Mouse (Mus musculus): ENCODE data around the gene Klf5. TPM values are rescaled to one million over a fixed set of nuclear protein-coding genes. Genes with fewer than 3 reads are reported as not detected.
A peak's percentile ranks its signal among the peaks of the same experiment; 100 is the strongest.

Gene Klf5
- total and polyA plus RNA-seq, 3 experiments: 0.69 to 3.9 TPM; not detected in 1

GRCm38 (mm10) chr14:99306410-99306809, 7.9 kb downstream of the Klf5 start (continued):
- TF ChIP-seq RCOR1 (IDR thresholded peaks at IDR 0.05; ENCODE audit: low read depth, low read length) (peak; percentile 60), BHLHE40 (IDR thresholded peaks at IDR 0.05; ENCODE audit: borderline replicate concordance, low read depth, low read length) (0 out of 2 replicates have a peak, but pooled peaks have one; percentile 22), TAL1 (IDR thresholded peaks at IDR 0.05; ENCODE audit: low read length) (no peak)

GRCm38 (mm10) chr14:99309606-99310005, 11.1 kb downstream of the Klf5 start:
- no peak for DNase-seq (ENCODE audit: low read depth, low spot score)
- TF ChIP-seq ZMIZ1 (IDR thresholded peaks at IDR 0.05; ENCODE audit: low read depth, low read length) (no peak), POLR2AphosphoS2 (IDR thresholded peaks at IDR 0.05; ENCODE audit: low read length) (no peak), CTCF (IDR thresholded peaks at IDR 0.05 in 2 of 3, conservative IDR thresholded peaks at IDR 0.05 in 1 of 3; ENCODE audit: control insufficient read depth in 1 of 3, insufficient read depth in 1 of 3, low read depth in 2 of 3, low read length in 3 of 3, poor library complexity in 1 of 3, severe bottlenecking in 1 of 3) (no peak), TBP (IDR thresholded peaks at IDR 0.05; ENCODE audit: low read depth, low read length) (no peak), ZKSCAN1 (IDR thresholded peaks at IDR 0.05; ENCODE audit: low read depth, low read length) (no peak), MYC (IDR thresholded peaks at IDR 0.05; ENCODE audit: low read depth, low read length) (no peak), KAT2A (conservative IDR thresholded peaks at IDR 0.05; ENCODE audit: low read depth, low read length) (no peak), EP300 (IDR thresholded peaks at IDR 0.05; ENCODE audit: low read depth in 1 of 2, low read length in 2 of 2) (no peak), JUND (IDR thresholded peaks at IDR 0.05; ENCODE audit: low read depth, low read length) (no peak), UBTF (IDR thresholded peaks at IDR 0.05; ENCODE audit: borderline replicate concordance, insufficient read depth, low read depth, low read length) (no peak), GABPA (IDR thresholded peaks at IDR 0.05; ENCODE audit: low read depth, low read length) (no peak), RAD21 (IDR thresholded peaks at IDR 0.05; ENCODE audit: low read depth, low read length) (no peak), ZNF384 (IDR thresholded peaks at IDR 0.05; ENCODE audit: low read depth, low read length) (no peak), ETS1 (IDR thresholded peaks at IDR 0.05; ENCODE audit: low read depth, low read length) (no peak), RCOR1 (IDR thresholded peaks at IDR 0.05; ENCODE audit: low read depth, low read length) (no peak), POLR2AphosphoS5 (IDR thresholded peaks at IDR 0.05; ENCODE audit: borderline replicate concordance, low read depth, low read length) (no peak)
- no peak overlapping the region for H3K9ac ChIP-seq (ENCODE audit: control insufficient read depth, low read depth, low read length, poor library complexity, severe bottlenecking)
- H3K4me1 ChIP-seq (ENCODE audit: control insufficient read depth in 1 of 2, insufficient read depth in 2 of 2, low read length in 2 of 2): peaks cover 4 to 5% of the 10 kb centered on the region in 2 experiments
- H3K36me3 ChIP-seq (ENCODE audit: control insufficient read depth in 1 of 2, insufficient read depth in 2 of 2, low read length in 2 of 2): peaks cover 0 to 11% of the 10 kb centered on the region in 2 experiments; a peak in 2 of 4 replicates
- no peak overlapping the region for H3K4me3 ChIP-seq (ENCODE audit: control insufficient read depth in 1 of 2, insufficient read depth in 1 of 2, low read depth in 2 of 2, low read length in 2 of 2)
- no peak overlapping the region for H3K27ac ChIP-seq (ENCODE audit: control insufficient read depth, low read depth, low read length)
- H3K27me3 ChIP-seq (ENCODE audit: control insufficient read depth in 1 of 2, insufficient read depth in 2 of 2, low read length in 2 of 2): no peaks in the 10 kb centered on the region
- no peaks in the 10 kb centered on the region for H3K9me3 ChIP-seq (replicated peaks; ENCODE audit: insufficient read depth, low read length)
- H3K79me2 ChIP-seq (ENCODE audit: control insufficient read depth, insufficient read depth, low read length, poor library complexity): no peaks in the 10 kb centered on the region

- no peak overlapping the region for H3K4me3 ChIP-seq (ENCODE audit: control insufficient read depth in 1 of 2, insufficient read depth in 1 of 2, low read depth in 2 of 2, low read length in 2 of 2)
- peaks cover 0 to 11% of the 10 kb centered on the region in 2 experiments; a peak in 2 of 4 replicates for H3K36me3 ChIP-seq (ENCODE audit: control insufficient read depth in 1 of 2, insufficient read depth in 2 of 2, low read length in 2 of 2)
- no peak for TF ChIP-seq RCOR1 (IDR thresholded peaks at IDR 0.05; ENCODE audit: low read depth, low read length)
- no peak for TF ChIP-seq KAT2A (conservative IDR thresholded peaks at IDR 0.05; ENCODE audit: low read depth, low read length)
- no peak for TF ChIP-seq MYC (IDR thresholded peaks at IDR 0.05; ENCODE audit: low read depth, low read length)
- TF ChIP-seq HCFC1 (IDR thresholded peaks at IDR 0.05; ENCODE audit: low read depth, low read length): no peak
- TF ChIP-seq MEF2A (IDR thresholded peaks at IDR 0.05; ENCODE audit: extremely low read depth, insufficient replicate concordance, low read depth, low read length, poor library complexity, severe bottlenecking): no peak
- no peak for TF ChIP-seq BHLHE40 (IDR thresholded peaks at IDR 0.05; ENCODE audit: borderline replicate concordance, low read depth, low read length)
- no peak for TF ChIP-seq RAD21 (IDR thresholded peaks at IDR 0.05; ENCODE audit: low read depth, low read length)
- no peak for TF ChIP-seq POLR2AphosphoS2 (IDR thresholded peaks at IDR 0.05; ENCODE audit: low read length)
- no peak for TF ChIP-seq GATA1 (IDR thresholded peaks at IDR 0.05; ENCODE audit: low read depth, low read length)
- H3K27ac ChIP-seq (ENCODE audit: control insufficient read depth, low read depth, low read length): no peak overlapping the region
- H3K27me3 ChIP-seq (ENCODE audit: control insufficient read depth in 1 of 2, insufficient read depth in 2 of 2, low read length in 2 of 2): no peaks in the 10 kb centered on the region
- H3K9ac ChIP-seq (ENCODE audit: control insufficient read depth, low read depth, low read length, poor library complexity, severe bottlenecking): no peak overlapping the region
- H3K4me1 ChIP-seq (ENCODE audit: control insufficient read depth in 1 of 2, insufficient read depth in 2 of 2, low read length in 2 of 2): peaks cover 4 to 5% of the 10 kb centered on the region in 2 experiments
- DNase-seq (ENCODE audit: low read depth, low spot score): no peak
- H3K79me2 ChIP-seq (ENCODE audit: control insufficient read depth, insufficient read depth, low read length, poor library complexity): no peaks in the 10 kb centered on the region
- no peaks in the 10 kb centered on the region for H3K9me3 ChIP-seq (replicated peaks; ENCODE audit: insufficient read depth, low read length)
Measured at GRCm38 (mm10) chr14:99310358-99310757, 11.9 kb downstream of the Klf5 start.

Measured in MEL (cell line).